Mouse (Mus musculus) right cerebral cortex, adult 2 months (tissue): ENCODE data around the gene Zfyve21.

Experiments used
- DNase-seq, 2 experiments: peaks; one replicate each; pipeline ENCODE4 v3.0.0; 2021 to 2022; ENCODE audit warnings: low spot score in 2 of 2

Zfyve21 gene

DNA sequence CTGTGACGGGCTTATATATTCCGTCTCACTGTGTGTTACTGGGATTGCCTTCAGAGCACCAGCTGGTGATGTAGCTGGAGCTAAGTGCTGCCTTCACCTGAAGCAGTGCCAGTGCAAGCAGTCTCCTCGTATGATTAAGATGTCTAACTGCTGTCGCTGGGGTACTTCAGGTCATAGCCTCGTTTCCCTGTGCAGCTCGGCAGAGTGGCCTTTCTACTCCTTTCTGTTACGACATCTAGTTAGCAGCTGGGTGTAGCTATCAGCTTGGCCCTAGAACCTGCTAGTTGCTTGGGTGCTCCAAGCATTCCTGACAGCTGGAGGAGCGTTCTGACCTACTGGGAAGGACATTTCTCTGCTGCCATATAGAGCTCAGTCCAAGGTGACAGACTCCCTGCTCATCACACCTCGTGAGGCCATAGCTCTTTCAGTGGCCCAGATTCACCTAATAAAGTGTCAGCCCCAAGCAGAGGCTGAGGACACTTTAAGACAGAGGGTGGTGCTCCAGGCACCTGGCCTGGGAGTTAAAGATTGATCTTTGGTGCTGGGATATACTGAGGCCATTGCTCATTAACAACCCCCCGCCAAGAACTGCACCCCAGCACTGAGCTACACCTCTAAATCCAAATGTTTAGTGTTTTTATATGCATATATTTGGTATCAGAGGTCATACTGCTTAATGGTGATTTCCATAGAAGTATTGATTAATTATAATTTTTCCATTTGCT lies 13.3 kb upstream of the Zfyve21 start:
- DNase-seq: no peak

GRCm38 (mm10) chr12:111803538-111803937 lies 10.4 kb upstream of the Zfyve21 start:
- no peak for DNase-seq

DNA sequence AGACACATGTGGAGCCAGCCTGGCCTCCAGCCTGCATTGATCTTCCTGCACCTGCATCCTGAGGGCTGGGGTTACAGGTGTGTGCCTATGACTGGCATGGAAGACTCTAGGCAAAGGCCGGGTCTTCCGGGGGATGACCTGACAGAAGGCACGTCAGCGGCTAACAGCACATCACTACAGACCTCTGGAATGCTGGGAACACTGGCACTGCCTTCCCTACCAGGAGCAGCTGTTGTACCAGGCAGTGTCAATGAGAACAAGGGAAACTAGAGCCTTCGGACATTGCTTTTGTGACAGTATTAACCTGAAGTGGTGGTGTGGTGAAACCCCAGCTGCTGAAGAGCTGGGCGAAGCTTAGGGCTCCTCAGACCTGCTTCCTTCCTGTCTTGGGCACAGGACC lies 5.2 kb upstream of the Zfyve21 start:
- no peak for DNase-seq

- peak; percentile 53 to 59 for DNase-seq
Measured at GRCm38 (mm10) chr12:111809762-111810161, 4.2 kb upstream of the Zfyve21 start.

DNA sequence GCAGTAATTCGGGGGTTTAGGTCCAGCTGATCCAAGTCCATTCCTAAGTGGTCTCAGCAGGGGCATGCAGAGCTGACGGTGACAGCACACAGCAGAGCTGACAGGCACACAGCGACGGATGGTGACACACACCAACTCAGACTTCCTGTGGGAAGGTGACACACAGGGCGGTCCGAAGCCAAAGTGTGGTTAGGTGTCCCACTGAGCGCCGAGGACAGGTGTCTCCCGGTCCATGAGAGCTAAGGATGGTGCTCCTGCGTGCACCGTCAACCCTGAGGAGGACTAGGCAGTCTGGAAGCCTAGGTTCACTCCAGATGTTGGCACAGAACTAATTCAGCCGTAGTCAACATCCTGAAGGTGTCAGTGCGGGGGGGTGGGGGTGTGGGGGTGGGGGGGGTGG lies 1.9 kb upstream of the Zfyve21 start:
- DNase-seq: no peak

- no peak for DNase-seq
Measured at GRCm38 (mm10) chr12:111812611-111813010, 1.4 kb upstream of the Zfyve21 start.

- no peak for DNase-seq
Measured at GRCm38 (mm10) chr12:111813111-111813765, 732 bp upstream of the Zfyve21 start.

DNA sequence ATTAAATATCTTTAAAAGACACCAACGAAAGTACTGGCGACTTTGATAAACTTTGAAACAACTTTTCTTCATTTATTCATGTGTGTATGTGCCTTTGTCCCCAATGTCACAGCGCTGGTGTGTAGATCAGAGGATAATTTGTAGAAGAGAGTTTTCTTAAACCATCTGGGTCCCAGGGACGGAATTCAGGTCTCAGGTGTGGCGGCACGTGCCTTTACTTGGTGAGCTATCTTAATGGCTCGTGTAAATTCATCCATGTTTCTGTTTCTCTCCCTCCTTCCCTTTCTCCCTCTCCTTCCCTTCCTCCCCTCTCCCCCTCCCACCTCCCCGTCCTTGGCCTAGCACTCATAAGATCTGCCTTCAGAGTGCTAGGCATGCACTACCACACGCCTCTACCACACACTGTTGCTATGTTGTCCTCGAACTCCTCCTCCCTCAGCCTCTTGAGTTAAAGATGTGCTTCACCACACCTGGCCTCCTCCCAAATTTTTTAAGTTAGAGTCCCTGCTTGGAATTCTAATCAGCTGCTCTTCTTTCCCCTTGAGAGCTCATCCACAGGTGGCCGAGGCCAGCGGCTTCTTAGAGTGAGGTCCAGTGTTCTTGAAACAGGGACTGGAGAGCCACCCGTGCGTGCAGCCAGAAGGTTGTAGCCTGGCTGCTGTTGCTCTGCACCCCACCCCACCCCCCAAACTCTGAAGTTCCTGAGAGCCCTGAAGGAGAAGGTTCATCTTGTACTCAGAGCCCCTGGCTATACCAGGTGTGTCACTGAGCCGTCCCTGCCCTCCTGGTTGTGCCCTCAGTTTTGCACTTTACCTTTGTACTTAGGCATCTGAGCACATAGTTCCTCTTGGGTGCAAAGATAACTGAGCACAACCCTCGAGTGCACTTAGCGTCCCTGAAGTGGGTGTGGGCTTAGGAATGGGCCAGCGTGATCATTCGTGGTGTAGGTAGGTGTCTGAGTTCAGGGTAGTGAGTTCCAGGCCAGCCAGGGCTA lies 1.1 kb downstream of the Zfyve21 start:
- no peak for DNase-seq

GRCm38 (mm10) chr12:111816528-111816927 lies 2.6 kb downstream of the Zfyve21 start:
- DNase-seq: peak; percentile 78 to 81

DNA sequence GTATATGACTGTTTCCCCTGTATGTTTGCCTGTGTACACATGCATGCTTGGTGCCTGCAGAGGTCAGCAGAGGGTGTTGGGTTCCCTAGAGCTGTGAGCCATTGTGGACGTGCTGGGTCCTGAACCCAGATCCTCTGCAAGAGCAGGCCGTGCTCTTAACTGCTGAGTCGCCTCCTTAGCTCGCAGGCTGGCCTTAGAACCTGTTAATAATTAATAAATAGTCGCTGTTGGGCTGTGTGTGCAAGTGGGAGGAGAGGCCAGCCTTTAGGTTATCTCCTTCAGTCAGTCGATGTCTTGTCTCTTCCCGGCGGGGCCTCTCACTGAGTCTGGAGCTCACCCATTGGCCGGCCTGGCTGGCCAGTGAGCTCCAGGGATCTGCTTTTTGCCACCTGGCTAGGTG lies 3.0 kb downstream of the Zfyve21 start:
- no peak for DNase-seq

- DNase-seq: no peak
Measured at GRCm38 (mm10) chr12:111817991-111818390, 4.0 kb downstream of the Zfyve21 start.

- peak in 1 of 2 experiments; percentile 35 for DNase-seq
Measured at GRCm38 (mm10) chr12:111819936-111820335, 6.0 kb downstream of the Zfyve21 start.

DNA sequence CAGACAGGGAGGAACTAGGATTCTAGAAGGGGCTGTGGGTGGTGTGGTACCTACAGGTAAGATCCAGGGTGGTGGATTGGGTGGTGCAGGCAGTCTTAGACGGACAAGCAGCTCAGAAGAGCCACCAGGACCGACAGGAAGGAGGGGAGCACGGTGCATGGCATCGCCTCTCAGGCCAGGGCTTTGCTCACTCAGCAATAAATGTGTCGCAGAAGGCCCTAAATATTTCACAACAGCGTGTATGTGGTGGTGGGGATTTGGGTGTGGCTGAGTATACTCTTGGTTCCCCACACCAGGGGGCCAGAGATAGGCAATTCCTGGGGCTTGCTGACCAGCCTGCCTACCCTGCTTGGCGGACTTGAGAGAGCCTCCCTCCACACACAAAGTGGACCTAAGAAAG lies 6.7 kb downstream of the Zfyve21 start:
- no peak for DNase-seq

DNA sequence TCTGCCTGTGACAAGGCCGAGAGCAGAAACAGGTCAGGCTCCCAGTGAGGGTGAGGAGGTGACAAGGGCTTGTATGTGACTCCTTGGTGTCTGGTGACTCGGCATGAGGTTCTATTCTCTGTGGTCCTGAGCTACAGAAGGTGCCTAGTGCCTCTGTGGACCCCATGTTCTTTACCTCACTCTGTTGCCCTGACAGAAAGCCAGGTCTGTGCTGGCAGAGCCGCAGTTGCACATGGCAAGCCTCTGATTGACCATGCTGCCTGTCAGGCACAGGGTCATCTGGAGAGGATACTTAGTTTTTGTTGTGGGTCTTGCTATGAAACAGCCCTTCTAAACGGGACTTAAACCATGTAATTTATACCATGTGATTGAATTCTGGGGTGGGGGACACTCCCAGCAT lies 8.0 kb downstream of the Zfyve21 start:
- no peak for DNase-seq

- DNase-seq: no peak
Measured at GRCm38 (mm10) chr12:111827556-111827955, 13.6 kb downstream of the Zfyve21 start.

GRCm38 (mm10) chr12:111829447-111829846 lies 15.5 kb downstream of the Zfyve21 start:
- DNase-seq: no peak

DNA sequence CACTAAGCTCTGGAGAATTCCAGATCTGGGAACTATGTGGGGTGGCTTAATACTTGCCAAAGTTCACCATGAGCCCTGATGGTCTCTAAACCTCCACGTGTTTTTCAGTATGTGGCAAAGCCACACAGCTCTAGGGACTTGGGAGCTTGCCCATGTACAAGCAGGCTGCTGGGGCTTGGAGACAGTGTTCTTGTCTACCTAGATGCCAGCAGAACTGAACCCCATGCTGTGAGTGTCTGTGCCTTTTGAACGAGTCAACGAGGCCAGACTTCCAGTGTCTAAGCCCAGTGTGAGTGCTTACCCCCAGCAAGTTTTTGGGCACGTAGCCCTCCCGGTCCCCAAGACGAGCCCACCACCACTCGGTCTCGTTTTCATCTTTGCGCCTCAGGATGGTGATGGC lies 16.0 kb downstream of the Zfyve21 start:
- no peak for DNase-seq

- DNase-seq: no peak
Measured at GRCm38 (mm10) chr12:111830375-111830774, 16.4 kb downstream of the Zfyve21 start.

DNA sequence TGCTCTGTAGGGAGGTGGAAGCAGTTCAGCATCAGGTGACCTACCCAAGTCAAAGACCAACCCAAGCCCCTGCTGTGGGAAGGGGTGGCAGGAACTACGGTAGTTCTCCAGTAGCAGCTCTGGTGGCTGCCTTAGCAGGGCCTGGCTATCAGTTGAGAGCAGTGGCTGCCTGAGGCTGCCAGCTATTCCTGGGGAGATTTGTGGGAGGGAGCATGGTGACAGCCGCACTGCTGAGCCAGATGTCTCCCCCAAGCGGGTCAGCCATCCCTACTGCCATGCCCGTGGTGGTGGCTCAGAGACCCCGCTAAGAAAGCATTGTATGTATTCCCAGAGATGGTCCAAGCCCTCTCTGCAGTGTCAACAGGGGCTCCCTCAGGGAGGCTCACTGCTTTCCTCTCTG lies 18.7 kb downstream of the Zfyve21 start:
- no peak for DNase-seq

DNA sequence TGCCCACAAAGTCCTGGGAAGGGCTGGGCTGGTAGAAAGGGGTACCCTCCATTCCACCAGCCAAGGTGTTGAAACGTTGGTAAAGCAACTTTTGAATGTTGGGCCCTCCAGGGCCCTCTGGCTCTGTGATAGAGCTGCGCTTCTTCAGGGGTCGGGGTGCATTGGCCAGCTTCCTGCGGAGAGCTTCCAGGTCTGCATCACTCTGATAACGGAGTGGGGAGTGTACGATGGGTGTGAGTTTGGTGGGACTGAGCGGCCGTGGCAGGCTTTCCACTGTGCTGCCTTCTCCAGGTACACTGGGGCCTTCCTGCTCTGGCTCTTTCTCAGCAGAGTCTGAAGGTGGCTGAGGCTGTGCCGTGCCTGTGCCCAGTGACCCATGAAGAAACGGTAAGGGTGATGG lies 19.5 kb downstream of the Zfyve21 start:
- DNase-seq: no peak

DNA sequence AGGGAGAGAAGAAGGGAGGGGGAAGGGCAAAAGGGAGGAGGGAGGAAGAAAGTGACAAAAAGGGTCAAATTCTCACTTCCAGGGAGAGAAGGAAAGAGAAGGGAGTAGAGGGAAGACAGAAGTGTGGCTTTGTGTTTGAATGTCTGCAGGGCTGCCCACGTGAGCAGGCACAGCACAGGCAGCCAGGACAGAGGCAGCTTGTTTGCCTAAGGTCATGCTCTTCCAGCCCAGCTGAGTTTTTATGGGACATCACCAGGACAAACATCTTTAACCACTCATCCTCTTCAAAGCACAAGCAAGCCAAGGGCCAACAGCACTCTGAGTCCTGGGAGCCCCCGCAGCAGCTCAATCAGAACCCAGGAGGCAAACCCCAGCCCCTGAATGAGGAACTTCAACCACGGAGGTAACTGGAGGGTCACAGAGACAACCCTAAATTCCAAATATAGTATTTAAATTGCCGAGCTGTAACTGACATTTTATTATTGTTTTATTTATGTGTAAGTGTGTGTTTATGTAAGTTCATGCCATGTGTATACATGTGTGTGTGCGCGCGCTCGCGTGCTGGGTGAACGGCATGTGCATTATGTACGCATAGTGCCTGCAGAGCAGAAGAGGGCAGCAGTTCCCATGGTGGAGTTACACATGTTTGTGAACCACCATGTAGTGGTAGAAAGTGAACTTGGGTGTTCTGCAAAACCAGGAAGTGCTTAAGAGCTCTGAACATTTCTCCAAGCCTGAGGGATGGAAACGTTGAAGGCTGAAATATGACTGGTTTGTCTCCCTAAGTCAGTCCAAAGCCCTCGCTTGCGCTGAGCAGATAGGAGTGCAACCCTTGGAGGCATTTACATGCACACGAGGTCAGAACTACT lies 28.8 kb downstream of the Zfyve21 start:
- no peak for DNase-seq
